ENCODE assay signal across 19 mouse cellular contexts in genomic region chr9:123951176-123951575, GRCm38 (mm10). TPM values are rescaled to one million over a fixed set of nuclear protein-coding genes. Genes with fewer than 3 reads are reported as not detected.
"Had no signal": no experiment of that assay in that cellular context is flagged by ENCODE, and none has a peak within 500 bp of the region (broad histone marks: within the 10 kb centered on the region; RNA-seq: fewer than 3 reads in every experiment).

No protein-coding gene starts in this region.

- ATAC-seq: intestine, embryonic 16.5 days; liver, embryonic 12.5 days; midbrain, embryonic 16.5 days had no signal

- H3K9ac ChIP-seq: liver, embryonic 12.5 days; midbrain, embryonic 12.5 days had no signal

- H3K36me3 ChIP-seq: limb, embryonic 10.5 days; liver, embryonic 12.5 days; midbrain, embryonic 12.5 days had no signal

- H3K27ac ChIP-seq: layer of hippocampus, adult 2 months; limb, embryonic 10.5 days; liver, embryonic 12.5 days; midbrain, embryonic 12.5 days had no signal

- H3K27me3 ChIP-seq: liver, embryonic 12.5 days; midbrain, embryonic 12.5 days had no signal

- DNase-seq: kidney, adult 8-10 months; kidney, postnatal 36 days; lung, postnatal 36 days; right cerebral cortex, postnatal 14 days; thymus, adult 18-20 months; thymus, postnatal 14 days had no signal

- H3K4me3 ChIP-seq: layer of hippocampus, adult 2 months; limb, embryonic 10.5 days; liver, embryonic 12.5 days; midbrain, embryonic 12.5 days had no signal

- H3K4me1 ChIP-seq: limb, embryonic 10.5 days; midbrain, embryonic 12.5 days had no signal

RNA-seq across cellular contexts. Expression of gene Ccr1, which starts 17.3 kb away (rescaled TPM):
- total RNA-seq: megakaryocyte-erythroid progenitor cell, adult 5-6 weeks had no signal

RNA-seq across cellular contexts. Expression of gene Ccr1l1, which starts 27.0 kb away (rescaled TPM):
- total RNA-seq: layer of hippocampus, adult 2 months; layer of hippocampus, postnatal 10 days; left cerebral cortex, postnatal 10 days; megakaryocyte-erythroid progenitor cell, adult 5-6 weeks had no signal
- polyA plus RNA-seq: intestine, embryonic 16.5 days; kidney, embryonic 16.5 days; limb, embryonic 10.5 days; liver, embryonic 12.5 days; lung, embryonic 16.5 days; midbrain, embryonic 12.5 days; midbrain, embryonic 16.5 days; neural tube, embryonic 14.5 days; stomach, embryonic 14.5 days had no signal
